Mouse (Mus musculus) kidney, adult 2 months (tissue): ENCODE results near the gene Zfp652.

Source experiments
- CTCF ChIP-seq: fragments of 200-500 bp; conservative IDR thresholded peaks from 2 replicates; pipeline ENCODE4 v1.5.1; 2011; ENCODE audit warnings: low read depth, mild to moderate bottlenecking, control low read depth, low read length, moderate library complexity, mixed read lengths; ENCODE audit not compliant: insufficient read depth, insufficient read length
- POLR2A ChIP-seq: fragments of 200-500 bp; IDR thresholded peaks from one replicate; pipeline ENCODE4 v1.6.1; 2011; ENCODE audit warnings: low read depth, low read length, control low read depth

DNA sequence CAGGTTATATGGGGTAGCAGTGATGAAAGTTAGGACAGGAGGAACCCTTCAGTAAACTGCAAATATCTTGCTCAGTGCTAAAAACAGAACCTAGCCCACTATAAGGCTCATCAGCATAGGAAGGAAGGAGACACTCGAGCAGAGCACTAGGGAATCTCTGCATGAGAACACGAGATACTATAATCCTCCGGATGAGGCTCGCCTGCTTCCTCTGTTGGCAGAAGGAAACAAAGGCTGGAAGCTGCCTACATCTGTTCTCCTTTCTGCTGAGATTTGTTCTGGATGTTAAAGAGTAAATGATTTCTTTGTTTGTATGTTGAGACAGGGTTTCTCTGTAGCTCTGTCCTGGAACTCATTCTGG, 7.5 kb upstream of the Zfp652 start:
- TF ChIP-seq CTCF, result no peak
- TF ChIP-seq POLR2A, result no peak
